Mouse (Mus musculus): Measurements from ENCODE around the gene Dnajb4.

GRCm38 (mm10) chr3:152191791-152192237 lies 18.3 kb downstream of the Dnajb4 start:
- TF ChIP-seq POLR2A (IDR thresholded peaks at IDR 0.05; ENCODE audit: insufficient read depth, low read depth, low read length) (no peak), CTCF (IDR thresholded peaks at IDR 0.05; ENCODE audit: insufficient read depth, low read depth, low read length) (no peak)
